Comparison of ENCODE assay signal across 8 mouse cellular contexts in the genomic region with DNA sequence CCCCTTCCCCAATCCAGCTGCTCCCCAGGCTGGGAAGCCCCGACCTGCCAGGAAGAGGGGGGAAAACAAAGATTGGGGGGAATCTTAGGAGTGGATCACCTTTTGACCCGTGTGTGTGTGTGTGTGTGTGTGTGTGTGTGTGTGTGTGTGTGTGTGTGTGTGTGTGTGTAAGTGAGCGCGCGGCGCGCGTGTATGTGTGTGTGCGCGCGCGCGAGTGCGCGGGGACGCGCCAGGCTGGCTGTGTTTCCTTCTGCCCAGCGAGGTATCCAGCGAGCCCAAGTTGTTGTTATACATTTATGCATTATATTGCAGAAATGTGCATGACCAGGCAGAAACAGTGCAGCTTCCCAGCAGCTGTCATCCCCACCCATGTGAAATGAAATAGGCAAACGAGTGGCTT. TPM values are rescaled to one million over a fixed set of nuclear protein-coding genes. Genes with fewer than 3 reads are reported as not detected.
A peak's percentile ranks its signal among the peaks of the same experiment; 100 is the strongest.
DNase-seq lines count a peak whose midpoint lies in the region; ATAC-seq and TF ChIP-seq lines count a peak whose summit lies in the region.

No protein-coding gene starts in this region.

- H3K36me3 ChIP-seq in heart, embryonic 14.5 days (ENCODE audit: control insufficient read depth, insufficient read depth, low read length), result no peaks in the 10 kb centered on the region
- H3K36me3 ChIP-seq in liver, adult 2 months (ENCODE audit: control insufficient read depth, insufficient read depth, low read length), result no peaks in the 10 kb centered on the region

- H3K9me3 ChIP-seq in heart, embryonic 14.5 days (ENCODE audit: control insufficient read depth, low read length), result no peaks in the 10 kb centered on the region

- H3K4me3 ChIP-seq in cerebellum, adult 2 months (replicated peaks; ENCODE audit: insufficient read depth, low read depth, low read length), result peak overlapping the region; percentile 77
- peak overlapping the region; percentile 61 to 62 for H3K4me3 ChIP-seq in heart, embryonic 14.5 days (ENCODE audit: control insufficient read depth in 1 of 2, insufficient read depth in 1 of 2, low read depth in 1 of 2, low read length in 2 of 2)
- peak overlapping the region; percentile 50 for H3K4me3 ChIP-seq in liver, adult 2 months (ENCODE audit: insufficient read depth, low read depth, low read length)

- TF ChIP-seq POLR2A in cerebellum, adult 2 months (IDR thresholded peaks at IDR 0.05; ENCODE audit: borderline replicate concordance, insufficient read depth, low read length), result no peak
- no peak for TF ChIP-seq POLR2A in liver, adult 2 months (IDR thresholded peaks at IDR 0.05; ENCODE audit: extremely low read depth, insufficient read depth, low read length)

- peak overlapping the region; percentile 82 for H3K9ac ChIP-seq in heart, embryonic 14.5 days (ENCODE audit: low read length)
- H3K9ac ChIP-seq in liver, adult 2 months (ENCODE audit: low read depth, low read length), result 0 out of 2 replicates have a peak overlapping the region, but pooled peaks have one; percentile 31

- no peak for DNase-seq in cerebellum, adult 2 months
- DNase-seq in cerebellum, postnatal 10 days, result no peak
- peak; percentile 33 for DNase-seq in right cerebral cortex, adult 18-20 months
- no peak for DNase-seq in right cerebral cortex, postnatal 36 days (ENCODE audit: low spot score in 2 of 2)
- DNase-seq in liver, adult 2 months (ENCODE audit: extremely low read depth, low read depth, low spot score), result peak; percentile 40
- peak; percentile 40 for DNase-seq in skeletal muscle tissue, adult 2 months (ENCODE audit: low read depth, low spot score)
- no peak for DNase-seq in adrenal gland, postnatal 4 days (ENCODE audit: low spot score in 2 of 2)

- H3K27me3 ChIP-seq in cerebellum, adult 2 months (ENCODE audit: control insufficient read depth, insufficient read depth, low read length), result no peaks in the 10 kb centered on the region
- no peaks in the 10 kb centered on the region for H3K27me3 ChIP-seq in heart, embryonic 14.5 days (ENCODE audit: control insufficient read depth, insufficient read depth, low read length)
- H3K27me3 ChIP-seq in liver, adult 2 months (ENCODE audit: control insufficient read depth, insufficient read depth, low read length), result no peaks in the 10 kb centered on the region

- H3K4me1 ChIP-seq in cerebellum, adult 2 months (ENCODE audit: control insufficient read depth, insufficient read depth, low read length), result no peaks in the 10 kb centered on the region; the same call in 1 of the 2 replicates
- peaks cover 0 to 7% of the 10 kb centered on the region in 2 experiments; a peak in 2 of 4 replicates for H3K4me1 ChIP-seq in heart, embryonic 14.5 days (ENCODE audit: control insufficient read depth in 2 of 2, insufficient read depth in 2 of 2, low read length in 2 of 2)
- H3K4me1 ChIP-seq in liver, adult 2 months (ENCODE audit: control insufficient read depth, insufficient read depth, low read length), result peaks cover 3% of the 10 kb centered on the region; the same call in 1 of the 2 replicates

- WGBS in cerebellum, adult 2 months, result 1% methylated on average over 20 of the region's 20 CpGs
- 2% methylated on average over 12 of the region's 20 CpGs for WGBS in heart, embryonic 14.5 days
- 2% methylated on average over 19 of the region's 20 CpGs for WGBS in liver, adult 2 months

- no peak overlapping the region for H3K27ac ChIP-seq in cerebellum, adult 2 months (ENCODE audit: insufficient read depth, low read length)
- peak overlapping the region; percentile 7 to 99; a peak in 3 of 4 replicates for H3K27ac ChIP-seq in heart, embryonic 14.5 days (replicated peaks in 1 of 2; ENCODE audit: control insufficient read depth in 1 of 2, insufficient read depth in 1 of 2, low read depth in 2 of 2, low read length in 2 of 2)
- H3K27ac ChIP-seq in liver, adult 2 months (replicated peaks; ENCODE audit: insufficient read depth, low read depth, low read length), result no peak overlapping the region

- no peaks in the 10 kb centered on the region for H3K79me2 ChIP-seq in liver, adult 2 months (ENCODE audit: control insufficient read depth, insufficient read depth, low read length)

- TF ChIP-seq CTCF in cerebellum, adult 2 months (IDR thresholded peaks at IDR 0.05; ENCODE audit: borderline replicate concordance, insufficient read depth, low read depth, low read length), result no peak
- TF ChIP-seq CTCF in liver, adult 2 months (IDR thresholded peaks at IDR 0.05; ENCODE audit: low read depth, low read length), result no peak

- H3K4me2 ChIP-seq in heart, embryonic 14.5 days (ENCODE audit: low read length), result peak overlapping the region; percentile 98

- ATAC-seq in heart, embryonic 14.5 days (ENCODE audit: insufficient number of reproducible peaks, insufficient read depth, low FRiP score, low read depth), result no peak

RNA-seq across cellular contexts. Expression of a gene that starts 0.3 kb away (rescaled TPM):
- polyA plus RNA-seq in cerebellum, adult 2 months (2012; rRNA removed), result 6.5 and 7.8 TPM in 2 replicates
- polyA plus RNA-seq in heart, embryonic 14.5 days (2014; fragmentation: Nextera tagmentation; extraction: Ambion mirVana), result 2.8 and 2.9 TPM in 2 replicates
- total RNA-seq in liver, adult 2 months (2014; rRNA removed), result 0.92 and 1.3 TPM in 2 replicates
- polyA plus RNA-seq in liver, adult 2 months (2012; rRNA removed), result 0.34 and 0.64 TPM in 2 replicates
- total RNA-seq in adrenal gland, postnatal 4 days (2021), result 10 to 100 TPM; 19.6 to 20.9 TPM

Comparison
In these comparisons a context has a peak if more than half of its experiments do, and no peak if none do; other contexts are left out.
1. DNase-seq: peak in right cerebral cortex, adult 18-20 months (single experiment), liver, adult 2 months (single experiment) and skeletal muscle tissue, adult 2 months (single experiment); none in cerebellum, adult 2 months (0 of 2), cerebellum, postnatal 10 days (0 of 2), right cerebral cortex, postnatal 36 days (0 of 2) and adrenal gland, postnatal 4 days (0 of 2).
2. H3K27ac ChIP-seq: peak in heart, embryonic 14.5 days (2 of 2); none in cerebellum, adult 2 months (single experiment) and liver, adult 2 months (single experiment).
3. Peak in every context shown above with its lines, with median percentiles within 50 percentile points of each other: H3K4me3 ChIP-seq.